Mouse (Mus musculus): Measurements from ENCODE around the gene Hist1h2bj. TPM values are rescaled to one million over a fixed set of nuclear protein-coding genes. Genes with fewer than 3 reads are reported as not detected.

Gene Hist1h2bj
- polyA plus RNA-seq, 1 experiment = 17.0 TPM

DNA sequence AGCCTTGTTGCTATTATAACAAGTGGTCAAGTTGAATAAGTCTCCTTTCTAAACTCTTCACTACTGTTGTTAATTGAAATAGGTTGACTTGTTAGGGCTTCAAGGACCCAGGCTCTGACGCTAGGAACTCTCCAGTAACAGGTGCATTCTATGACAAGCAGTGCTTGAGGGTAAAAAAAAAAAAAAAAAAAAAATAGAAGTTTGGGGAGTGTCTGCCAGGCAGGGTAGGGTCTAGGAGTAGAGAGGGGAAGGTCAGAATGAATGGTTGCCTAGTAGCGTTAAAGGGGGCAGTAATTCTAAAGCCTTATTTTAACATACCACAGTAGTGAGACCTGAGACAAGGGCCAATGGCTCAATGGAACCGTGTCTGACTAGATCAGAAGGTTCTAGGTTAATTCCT lies 44.6 kb upstream of the Hist1h2bj start:
- H3K27me3 ChIP-seq (ENCODE audit: control insufficient read depth) = peaks cover 100% of the 10 kb centered on the region
- H3K36me3 ChIP-seq (ENCODE audit: control insufficient read depth) = no peaks in the 10 kb centered on the region
- peaks cover 2% of the 10 kb centered on the region; the same call in 1 of the 2 replicates for H3K9me3 ChIP-seq (ENCODE audit: control insufficient read depth, low read length)
- H3K4me1 ChIP-seq (ENCODE audit: control insufficient read depth) = peaks cover 26% of the 10 kb centered on the region
- H3K4me3 ChIP-seq (replicated peaks) = no peak overlapping the region
- TF ChIP-seq GATA1 (IDR thresholded peaks at IDR 0.05; ENCODE audit: low read length) (no peak), TAL1 (IDR thresholded peaks at IDR 0.05; ENCODE audit: low read length) (no peak)

DNA sequence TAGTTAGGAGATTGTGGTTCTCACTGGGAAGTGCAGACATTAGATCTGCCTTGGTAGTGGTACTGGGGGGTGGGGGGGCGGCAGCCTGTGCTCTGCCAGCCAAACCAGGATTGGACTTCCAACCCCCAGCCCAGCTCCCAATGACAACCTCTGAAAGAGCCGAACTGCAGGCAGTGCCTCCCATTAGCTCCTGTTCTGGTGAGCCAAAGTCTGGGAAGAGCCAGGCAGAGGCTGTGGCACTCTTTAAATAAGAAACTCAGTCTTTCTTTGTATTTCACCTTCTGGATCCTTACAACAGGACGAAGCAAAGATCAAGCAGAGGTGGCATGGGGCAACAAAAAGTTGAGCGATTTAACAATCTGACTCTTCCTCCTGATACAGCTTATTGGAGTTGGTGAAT lies 43.9 kb upstream of the Hist1h2bj start:
- Histone ChIP-seq H3K4me1 (ENCODE audit: control insufficient read depth) (peaks cover 24% of the 10 kb centered on the region), H3K27me3 (ENCODE audit: control insufficient read depth) (peaks cover 100% of the 10 kb centered on the region), H3K9me3 (ENCODE audit: control insufficient read depth, low read length) (peaks cover 2% of the 10 kb centered on the region; the same call in 1 of the 2 replicates), H3K4me3 (replicated peaks) (no peak overlapping the region), H3K36me3 (ENCODE audit: control insufficient read depth) (no peaks in the 10 kb centered on the region)
- TF ChIP-seq TAL1 (IDR thresholded peaks at IDR 0.05; ENCODE audit: low read length) (no peak), GATA1 (IDR thresholded peaks at IDR 0.05; ENCODE audit: low read length) (no peak)

DNA sequence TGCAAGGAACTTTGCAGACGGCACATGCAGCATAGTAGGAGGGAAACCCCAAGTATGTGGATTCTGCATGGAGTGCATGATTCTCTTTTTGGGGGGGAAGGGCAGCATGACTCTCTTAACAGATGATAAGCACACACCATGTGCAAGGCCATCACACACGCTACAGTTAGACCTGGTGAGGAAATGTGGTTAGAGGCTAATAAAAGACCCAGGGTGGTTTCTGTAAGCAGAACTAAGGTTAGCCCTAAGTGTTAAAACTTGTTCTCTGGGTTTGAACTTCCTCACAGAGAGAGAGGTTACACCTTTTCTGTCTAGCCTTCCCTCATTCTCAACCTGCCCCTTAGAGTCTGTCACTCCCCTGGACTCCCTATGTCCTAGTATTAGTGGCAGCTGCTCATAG lies 41.7 kb upstream of the Hist1h2bj start:
- TF ChIP-seq TAL1 (IDR thresholded peaks at IDR 0.05; ENCODE audit: low read length) (no peak), GATA1 (IDR thresholded peaks at IDR 0.05; ENCODE audit: low read length) (no peak)
- Histone ChIP-seq H3K4me1 (ENCODE audit: control insufficient read depth) (peaks cover 19% of the 10 kb centered on the region), H3K36me3 (ENCODE audit: control insufficient read depth) (no peaks in the 10 kb centered on the region), H3K9me3 (ENCODE audit: control insufficient read depth, low read length) (peaks cover 2% of the 10 kb centered on the region; the same call in 1 of the 2 replicates), H3K27me3 (ENCODE audit: control insufficient read depth) (peaks cover 100% of the 10 kb centered on the region), H3K4me3 (replicated peaks) (no peak overlapping the region)

DNA sequence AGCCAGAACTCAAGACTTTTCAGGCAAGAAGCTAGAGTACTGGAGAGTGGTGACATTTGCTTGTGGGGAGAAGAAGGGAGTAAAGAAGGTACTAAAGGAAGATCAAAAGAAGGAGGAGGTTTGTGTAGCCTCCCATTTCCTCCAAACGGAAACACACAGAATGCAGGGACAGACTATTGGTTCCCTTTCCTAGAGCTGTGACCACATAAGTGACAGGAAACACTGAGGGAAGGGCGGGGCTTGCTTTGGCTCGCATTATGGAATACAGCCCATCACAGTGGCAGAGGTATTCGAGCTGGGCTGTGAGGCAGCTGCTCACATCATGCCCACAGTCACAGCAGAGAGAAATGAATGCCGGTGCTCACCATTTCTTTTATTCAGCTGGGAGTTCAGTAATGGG lies 41.2 kb upstream of the Hist1h2bj start:
- Histone ChIP-seq H3K9me3 (ENCODE audit: control insufficient read depth, low read length) (peaks cover 2% of the 10 kb centered on the region; the same call in 1 of the 2 replicates), H3K27me3 (ENCODE audit: control insufficient read depth) (peaks cover 100% of the 10 kb centered on the region), H3K4me1 (ENCODE audit: control insufficient read depth) (peaks cover 20% of the 10 kb centered on the region), H3K36me3 (ENCODE audit: control insufficient read depth) (no peaks in the 10 kb centered on the region), H3K4me3 (replicated peaks) (no peak overlapping the region)
- no peak for TF ChIP-seq GATA1 (IDR thresholded peaks at IDR 0.05; ENCODE audit: low read length)
- TF ChIP-seq TAL1 (IDR thresholded peaks at IDR 0.05; ENCODE audit: low read length) = no peak

DNA sequence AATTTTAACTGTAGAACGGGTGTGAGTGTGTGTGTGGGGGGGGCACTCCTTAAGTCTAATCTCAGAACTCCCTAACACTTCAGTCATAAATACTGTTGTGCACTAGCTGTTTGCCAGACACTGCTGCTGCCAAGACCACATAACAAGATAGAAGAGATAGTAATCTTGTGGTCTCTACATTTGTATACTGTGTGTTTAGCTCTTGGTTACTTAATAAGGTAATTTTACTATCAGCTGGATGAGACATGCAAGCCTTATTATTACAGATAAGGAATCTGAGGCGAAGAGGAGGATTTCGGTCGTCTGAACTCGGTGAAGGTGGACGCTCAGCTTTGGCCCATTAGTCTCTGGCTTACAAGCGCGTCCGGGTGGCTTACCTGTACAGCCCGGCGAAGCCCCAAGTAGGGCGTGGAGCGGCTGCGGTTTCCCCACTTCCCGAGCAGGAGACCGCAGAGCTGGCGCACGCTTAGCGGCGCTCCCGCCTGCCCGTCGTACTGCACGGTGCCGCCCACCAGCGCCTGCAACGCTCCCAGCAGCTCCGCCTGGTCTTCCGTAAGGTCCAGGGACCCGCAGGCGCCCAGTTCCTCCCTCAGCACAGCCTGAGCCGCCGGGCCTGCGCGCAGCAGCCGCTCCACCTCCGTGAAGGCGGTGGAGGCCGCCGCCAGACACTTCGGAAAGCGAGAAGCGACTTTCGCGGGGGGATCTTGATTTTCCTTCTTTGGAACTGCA lies 37.2 kb upstream of the Hist1h2bj start:
- H3K27me3 ChIP-seq (ENCODE audit: control insufficient read depth) = peaks cover 100% of the 10 kb centered on the region
- peaks cover 18% of the 10 kb centered on the region for H3K4me1 ChIP-seq (ENCODE audit: control insufficient read depth)
- no peaks in the 10 kb centered on the region for H3K36me3 ChIP-seq (ENCODE audit: control insufficient read depth)
- TF ChIP-seq GATA1 (IDR thresholded peaks at IDR 0.05; ENCODE audit: low read length) (no peak), TAL1 (IDR thresholded peaks at IDR 0.05; ENCODE audit: low read length) (no peak)
- H3K4me3 ChIP-seq (replicated peaks) = peak overlapping the region; percentile 56
- no peaks in the 10 kb centered on the region; the same call in 1 of the 2 replicates for H3K9me3 ChIP-seq (ENCODE audit: control insufficient read depth, low read length)

DNA sequence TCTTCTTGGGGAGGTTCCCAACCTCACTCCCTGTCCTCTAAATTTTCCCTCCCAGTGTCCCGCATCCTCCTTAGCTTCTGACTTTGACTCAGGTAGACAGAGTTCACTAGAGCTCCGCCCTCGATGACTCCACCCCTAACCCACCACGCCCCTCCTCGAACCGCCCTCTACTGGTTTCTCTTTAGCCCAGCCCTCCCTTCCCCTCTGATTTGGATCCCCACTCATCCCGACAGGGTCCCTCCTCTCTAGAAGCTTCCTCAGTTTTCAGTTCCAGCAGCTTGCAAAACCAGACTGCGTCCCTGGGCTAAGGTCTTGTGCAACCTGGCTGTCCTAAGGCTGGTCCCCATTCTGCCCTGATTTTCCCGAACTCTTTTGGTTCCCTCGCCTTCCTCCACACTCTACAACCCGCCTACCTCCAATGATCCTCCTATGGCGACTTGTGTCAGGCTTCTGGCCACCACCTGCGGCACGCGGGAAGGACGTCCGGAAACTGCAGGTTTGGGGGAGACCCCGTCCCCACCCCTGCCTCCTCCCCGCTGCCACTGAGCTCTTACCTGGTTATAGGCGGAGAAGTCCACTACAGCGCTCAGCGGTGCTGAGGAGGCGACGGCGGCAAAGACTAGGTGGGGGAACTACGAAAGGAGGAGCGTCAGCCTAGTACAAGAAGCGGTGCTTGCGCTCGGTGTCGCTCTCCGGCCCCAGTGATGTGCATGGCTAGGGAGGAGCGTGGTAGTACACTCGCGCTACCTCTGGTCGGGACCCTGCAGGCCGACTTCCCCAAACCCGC lies 36.5 kb upstream of the Hist1h2bj start:
- Histone ChIP-seq H3K9me3 (ENCODE audit: control insufficient read depth, low read length) (no peaks in the 10 kb centered on the region; the same call in 1 of the 2 replicates), H3K4me3 (replicated peaks) (peak overlapping the region; percentile 56), H3K4me1 (ENCODE audit: control insufficient read depth) (peaks cover 18% of the 10 kb centered on the region), H3K27me3 (ENCODE audit: control insufficient read depth) (peaks cover 99% of the 10 kb centered on the region), H3K36me3 (ENCODE audit: control insufficient read depth) (no peaks in the 10 kb centered on the region)
- TF ChIP-seq GATA1 (IDR thresholded peaks at IDR 0.05; ENCODE audit: low read length) (no peak), TAL1 (IDR thresholded peaks at IDR 0.05; ENCODE audit: low read length) (no peak)

DNA sequence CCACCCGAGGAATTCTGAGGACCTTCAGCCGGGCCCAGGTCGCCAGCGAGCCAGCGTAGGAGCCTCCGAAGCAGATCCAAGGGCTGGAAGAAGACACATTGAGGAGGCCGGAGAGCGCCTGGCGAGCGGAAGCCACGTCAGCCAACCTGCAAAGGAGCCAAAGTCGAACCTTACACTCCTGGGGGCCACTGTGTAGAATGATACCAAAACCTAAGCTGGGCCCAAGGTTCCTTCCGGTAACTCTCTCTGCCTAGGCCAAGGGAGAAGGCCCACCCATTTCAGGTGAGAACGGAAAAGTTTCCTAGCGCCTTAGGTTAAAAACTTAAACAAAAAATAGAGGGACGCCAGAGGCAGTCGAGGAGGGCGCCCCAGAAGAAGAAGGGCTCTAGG lies 35.9 kb upstream of the Hist1h2bj start:
- H3K9me3 ChIP-seq (ENCODE audit: control insufficient read depth, low read length) = no peaks in the 10 kb centered on the region; the same call in 1 of the 2 replicates
- H3K27me3 ChIP-seq (ENCODE audit: control insufficient read depth) = peaks cover 99% of the 10 kb centered on the region
- no peak for TF ChIP-seq GATA1 (IDR thresholded peaks at IDR 0.05; ENCODE audit: low read length)
- no peak for TF ChIP-seq TAL1 (IDR thresholded peaks at IDR 0.05; ENCODE audit: low read length)
- H3K36me3 ChIP-seq (ENCODE audit: control insufficient read depth) = no peaks in the 10 kb centered on the region
- peaks cover 18% of the 10 kb centered on the region for H3K4me1 ChIP-seq (ENCODE audit: control insufficient read depth)
- H3K4me3 ChIP-seq (replicated peaks) = no peak overlapping the region

DNA sequence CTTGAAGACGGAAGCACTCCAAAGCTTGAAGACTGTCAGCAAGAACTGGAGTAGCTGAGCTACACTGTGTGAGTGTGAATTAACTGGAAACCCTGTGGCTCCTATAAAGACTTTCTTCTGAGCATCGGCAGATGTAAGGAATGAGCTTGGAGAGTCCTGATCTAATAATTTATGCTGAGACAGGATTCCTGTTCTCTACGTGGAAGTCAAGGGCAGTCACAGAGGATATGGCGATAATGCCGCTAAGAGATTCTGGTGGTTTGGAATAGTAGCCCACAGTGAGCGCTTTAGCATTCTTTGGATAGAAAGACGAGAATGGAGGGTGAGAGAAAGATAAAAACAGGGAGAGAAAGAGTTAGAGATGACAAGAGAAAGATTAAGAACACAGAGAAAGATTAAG lies 35.1 kb upstream of the Hist1h2bj start:
- Histone ChIP-seq H3K9me3 (ENCODE audit: control insufficient read depth, low read length) (no peaks in the 10 kb centered on the region; the same call in 1 of the 2 replicates), H3K36me3 (ENCODE audit: control insufficient read depth) (no peaks in the 10 kb centered on the region), H3K4me3 (replicated peaks) (no peak overlapping the region), H3K27me3 (ENCODE audit: control insufficient read depth) (peaks cover 99% of the 10 kb centered on the region), H3K4me1 (ENCODE audit: control insufficient read depth) (peaks cover 18% of the 10 kb centered on the region)
- TF ChIP-seq GATA1 (IDR thresholded peaks at IDR 0.05; ENCODE audit: low read length) = no peak
- no peak for TF ChIP-seq TAL1 (IDR thresholded peaks at IDR 0.05; ENCODE audit: low read length)

DNA sequence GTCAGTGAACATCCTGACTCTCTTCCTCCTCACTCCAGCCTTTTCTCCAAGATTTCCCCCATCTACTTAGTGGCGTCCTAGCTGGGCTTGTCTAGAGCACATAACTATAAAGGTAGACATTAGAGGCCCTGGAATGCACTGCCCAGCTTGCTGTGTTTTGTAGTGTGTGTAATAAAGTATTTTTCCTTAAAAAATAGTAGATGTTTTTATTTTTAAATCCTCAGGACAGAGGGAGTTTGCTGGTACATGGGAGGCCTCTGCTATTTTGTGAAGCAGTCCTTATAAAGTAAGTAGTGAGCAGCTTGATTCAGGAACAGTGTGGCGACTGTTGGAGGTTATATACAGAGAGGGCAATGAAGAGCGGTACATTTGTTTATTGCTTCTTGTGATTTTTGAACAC lies 34.3 kb upstream of the Hist1h2bj start:
- no peak for TF ChIP-seq GATA1 (IDR thresholded peaks at IDR 0.05; ENCODE audit: low read length)
- no peak for TF ChIP-seq TAL1 (IDR thresholded peaks at IDR 0.05; ENCODE audit: low read length)
- peaks cover 99% of the 10 kb centered on the region for H3K27me3 ChIP-seq (ENCODE audit: control insufficient read depth)

More for the DNA sequence above, 34.3 kb upstream of the Hist1h2bj start:
- Histone ChIP-seq H3K9me3 (ENCODE audit: control insufficient read depth, low read length) (no peaks in the 10 kb centered on the region; the same call in 1 of the 2 replicates), H3K4me3 (replicated peaks) (no peak overlapping the region), H3K4me1 (ENCODE audit: control insufficient read depth) (peaks cover 20% of the 10 kb centered on the region), H3K36me3 (ENCODE audit: control insufficient read depth) (no peaks in the 10 kb centered on the region)

All from erythroblast, embryonic 14.5 days (primary cell).